Mouse (Mus musculus) lung, adult 2 months (tissue): ENCODE results near the gene Bank1. TPM values are rescaled to one million over a fixed set of nuclear protein-coding genes. Genes with fewer than 3 reads are reported as not detected.
"Not testable (repeated sequence)": the region's sequence is repeated elsewhere in the genome, so short reads cannot be mapped to it uniquely, and the experiment has no call there.

ENCODE experiments used
- DNase-seq: peaks from one replicate; pipeline ENCODE4 v3.0.0; 2022
- H3K4me1 ChIP-seq: fragments of 200-500 bp; 2 replicates; pipeline ENCODE4 v1.6.1; 2011; ENCODE audit warnings: low read length; ENCODE audit not compliant: control insufficient read depth, insufficient read depth
- H3K4me3 ChIP-seq: fragments of 200-500 bp; replicated peaks from 2 replicates; pipeline ENCODE3; 2011; ENCODE audit warnings: low read depth, mild to moderate bottlenecking, control low read depth, low read length; ENCODE audit errors: extremely low read depth
- CTCF ChIP-seq: fragments of 200-500 bp; IDR thresholded peaks from 2 replicates; pipeline ENCODE4 v1.5.1; 2011; ENCODE audit warnings: mild to moderate bottlenecking, low read length, control low read depth; ENCODE audit not compliant: insufficient read depth
- POLR2A ChIP-seq: fragments of 200-500 bp; IDR thresholded peaks from 2 replicates; pipeline ENCODE4 v1.6.1; 2011; ENCODE audit warnings: low read depth, mild to moderate bottlenecking, control low read depth, low read length, borderline replicate concordance; ENCODE audit errors: extremely low read depth
- WGBS: fragments of 180-500 bp; shearing (Covaris S2); methylation state at CpG from one replicate; pipeline ENCODE4 v1.1.7; 2018; 5-methylcytosine and 5-hydroxymethylcytosine counted together
- polyA plus RNA-seq: library from polyadenylated mRNA; depleted of rRNA; stranded (reverse); fragments of >200 nt; gene quantifications from 2 replicates; pipeline ENCODE4 v1.2.3, GENCODE M21; 2012

The Bank1 gene
- polyA plus RNA-seq, 1 experiment: 2.3 TPM

- no peak for TF ChIP-seq POLR2A
- TF ChIP-seq CTCF: no peak
- no peak for DNase-seq
- Histone ChIP-seq H3K4me1 (no peaks in the 10 kb centered on the region), H3K4me3 (no peak overlapping the region)
Measured at GRCm38 (mm10) chr3:136330043-136330442, 4.2 kb upstream of the Bank1 start.

DNA sequence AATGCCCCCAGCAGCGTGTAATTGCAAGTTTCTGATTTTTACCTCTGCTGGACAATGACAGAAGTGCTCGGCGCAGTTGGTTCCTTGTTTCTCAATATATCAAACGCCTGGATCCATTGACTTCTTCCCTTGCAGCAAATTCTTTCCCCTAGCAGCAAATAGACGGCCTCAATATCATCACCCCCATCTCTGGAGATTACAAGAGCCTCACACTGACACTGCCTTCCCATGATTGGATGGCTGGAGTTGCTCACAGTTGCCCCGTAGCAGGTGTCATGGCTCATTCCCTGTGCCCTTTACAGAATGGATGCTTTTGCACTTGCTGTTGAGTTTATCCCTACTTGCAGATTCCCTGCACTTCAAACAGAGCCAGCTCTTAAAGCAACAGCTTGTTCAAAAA, 3.3 kb upstream of the Bank1 start:
- DNase-seq: no peak
- no peak for TF ChIP-seq CTCF
- TF ChIP-seq POLR2A: no peak
- 62% methylated on average over 6 of the region's 6 CpGs for WGBS
- no peaks in the 10 kb centered on the region for H3K4me1 ChIP-seq
- no peak overlapping the region for H3K4me3 ChIP-seq

DNA sequence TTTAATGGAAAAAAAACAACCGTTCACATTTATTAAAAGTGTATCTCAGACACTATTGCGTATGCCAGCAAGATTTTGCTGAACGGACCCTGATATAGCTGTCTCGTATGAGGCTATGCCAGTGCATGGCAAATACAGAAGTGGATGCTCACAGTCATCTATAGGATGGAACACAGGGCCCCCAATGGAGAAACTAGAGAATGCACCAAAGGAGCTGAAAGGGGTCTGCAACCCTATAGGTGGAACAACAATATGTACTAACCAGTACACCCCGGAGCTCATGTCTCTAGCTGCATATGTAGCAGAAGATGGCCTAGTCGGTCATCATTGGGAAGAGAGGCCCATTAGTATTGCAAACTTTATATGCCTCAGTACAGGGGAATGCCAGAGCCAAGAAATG, 1.1 kb downstream of the Bank1 start:
- H3K4me3 ChIP-seq, H3K4me1 ChIP-seq, DNase-seq: not testable (repeated sequence)
- 94% methylated on average over 6 of the region's 6 CpGs for WGBS

GRCm38 (mm10) chr3:136321936-136322335, 3.9 kb downstream of the Bank1 start:
- TF ChIP-seq CTCF (no peak), POLR2A (no peak)
- DNase-seq: no peak
- no peak overlapping the region for H3K4me3 ChIP-seq
- no peaks in the 10 kb centered on the region for H3K4me1 ChIP-seq
- WGBS: 83% methylated on average over 3 of the region's 3 CpGs

DNA sequence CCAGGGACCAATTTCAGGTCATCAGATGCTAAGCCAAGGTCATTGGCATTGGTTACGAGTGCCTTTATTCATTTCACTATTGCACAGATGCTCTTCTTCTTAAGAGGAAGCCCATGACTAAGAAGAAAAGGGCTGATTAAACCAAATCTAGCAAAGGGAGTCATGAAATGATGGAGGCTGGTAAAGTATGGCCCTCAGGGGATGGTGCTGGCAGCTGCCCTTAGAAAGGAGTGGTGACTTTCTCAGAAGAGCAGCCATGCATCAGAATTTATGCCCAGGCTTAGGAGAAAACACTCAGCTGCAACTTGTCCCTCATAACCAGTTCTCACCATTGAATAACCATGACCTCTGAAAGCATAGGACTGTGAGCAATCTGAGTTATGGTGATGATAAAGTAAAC, 17.4 kb downstream of the Bank1 start:
- TF ChIP-seq POLR2A (no peak), CTCF (no peak)
- DNase-seq: no peak
- 80% methylated on average over 1 of the region's 1 CpGs for WGBS

GRCm38 (mm10) chr3:136306564-136307158, 19.2 kb downstream of the Bank1 start:
- DNase-seq: no peak
- Histone ChIP-seq H3K4me3 (no peak overlapping the region), H3K4me1 (no peaks in the 10 kb centered on the region)
- TF ChIP-seq CTCF (no peak), POLR2A (no peak)
- 71% methylated on average over 5 of the region's 5 CpGs for WGBS

More for the DNA sequence above, 17.4 kb downstream of the Bank1 start:
- no peak overlapping the region for H3K4me3 ChIP-seq
- no peaks in the 10 kb centered on the region for H3K4me1 ChIP-seq

DNA sequence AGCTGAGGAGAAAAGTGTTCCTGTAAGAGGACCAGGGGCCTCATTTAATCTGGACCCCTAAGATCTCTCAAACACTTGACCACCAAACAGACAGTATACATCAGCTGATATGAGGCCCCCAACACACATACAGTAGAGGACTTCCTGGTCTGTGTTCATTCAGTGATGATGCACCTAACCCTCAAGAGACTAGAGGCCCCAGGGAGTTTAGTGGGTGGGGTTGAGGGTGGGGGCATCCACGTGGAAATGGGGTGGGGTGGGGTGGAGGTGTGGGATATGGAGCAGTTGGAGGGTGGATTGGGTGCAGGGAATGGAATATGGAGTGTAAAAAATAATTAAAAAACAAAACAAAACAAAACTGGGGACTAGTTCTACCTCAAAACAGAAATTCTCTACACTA, 23.3 kb downstream of the Bank1 start:
- no peak for DNase-seq
- no peak for TF ChIP-seq CTCF
- no peak for TF ChIP-seq POLR2A
- no peaks in the 10 kb centered on the region for H3K4me1 ChIP-seq
- no peak overlapping the region for H3K4me3 ChIP-seq
- WGBS: 57% methylated on average over 1 of the region's 1 CpGs

- WGBS: 82% methylated on average over 2 of the region's 2 CpGs
- H3K4me3 ChIP-seq, DNase-seq, H3K4me1 ChIP-seq: not testable (repeated sequence)
Measured at GRCm38 (mm10) chr3:136300810-136301209, 25.1 kb downstream of the Bank1 start.

DNA sequence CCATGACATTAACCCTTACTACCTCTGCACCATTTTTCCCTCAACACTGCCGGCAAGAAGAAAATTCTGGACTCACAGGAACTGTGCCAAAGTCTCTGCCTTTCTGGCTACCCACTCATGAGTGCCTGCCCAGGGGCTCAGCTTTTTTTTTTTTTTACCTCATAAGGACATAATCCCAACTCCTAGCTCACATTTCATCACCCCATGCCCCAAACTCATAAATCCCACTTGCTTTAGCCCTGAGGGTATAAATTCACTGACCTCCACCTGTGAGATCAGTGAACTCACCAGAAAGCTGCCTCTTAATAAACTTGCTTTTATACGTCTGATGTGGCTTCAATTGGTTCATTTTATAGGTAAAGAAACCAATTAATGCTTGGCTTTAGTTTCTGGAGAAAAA, 28.5 kb downstream of the Bank1 start:
- 76% methylated on average over 2 of the region's 2 CpGs for WGBS
- TF ChIP-seq CTCF: no peak
- TF ChIP-seq POLR2A: no peak
- H3K4me3 ChIP-seq: no peak overlapping the region
- no peak for DNase-seq
- H3K4me1 ChIP-seq: no peaks in the 10 kb centered on the region

DNA sequence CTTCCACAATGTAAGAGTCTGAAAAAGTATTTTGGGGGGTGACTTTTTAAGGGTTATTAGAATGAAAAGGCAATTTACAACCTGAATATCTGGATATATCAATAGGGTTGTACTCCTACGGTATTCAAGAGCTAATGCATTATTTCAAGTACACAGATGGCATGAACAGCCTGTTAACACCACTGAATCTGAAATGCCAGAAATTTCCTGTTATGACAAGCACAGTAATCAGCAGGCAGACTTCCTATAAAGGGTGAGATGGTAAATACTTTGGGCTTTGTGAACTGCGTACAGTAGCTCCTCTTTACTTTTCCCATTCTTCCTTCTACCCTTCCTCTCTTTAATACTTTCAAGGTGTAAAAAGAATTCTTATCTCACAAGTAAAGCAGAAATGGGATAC, 30.6 kb downstream of the Bank1 start:
- TF ChIP-seq POLR2A: no peak
- no peak for TF ChIP-seq CTCF
- Histone ChIP-seq H3K4me3 (no peak overlapping the region), H3K4me1 (no peaks in the 10 kb centered on the region)
- DNase-seq: no peak
- 37% methylated on average over 2 of the region's 2 CpGs for WGBS

GRCm38 (mm10) chr3:136287883-136288282, 38.0 kb downstream of the Bank1 start:
- TF ChIP-seq POLR2A: no peak
- TF ChIP-seq CTCF: no peak

More at GRCm38 (mm10) chr3:136287883-136288282, 38.0 kb downstream of the Bank1 start:
- no peak for DNase-seq
- Histone ChIP-seq H3K4me3 (no peak overlapping the region), H3K4me1 (no peaks in the 10 kb centered on the region)
- 78% methylated on average over 2 of the region's 2 CpGs for WGBS
